Mouse (Mus musculus): ENCODE results near the gene Fgf10. TPM values are rescaled to one million over a fixed set of nuclear protein-coding genes. Genes with fewer than 3 reads are reported as not detected.

Gene Fgf10
- polyA plus RNA-seq, 1 experiment from 2014 or later = 3.9 TPM

DNA sequence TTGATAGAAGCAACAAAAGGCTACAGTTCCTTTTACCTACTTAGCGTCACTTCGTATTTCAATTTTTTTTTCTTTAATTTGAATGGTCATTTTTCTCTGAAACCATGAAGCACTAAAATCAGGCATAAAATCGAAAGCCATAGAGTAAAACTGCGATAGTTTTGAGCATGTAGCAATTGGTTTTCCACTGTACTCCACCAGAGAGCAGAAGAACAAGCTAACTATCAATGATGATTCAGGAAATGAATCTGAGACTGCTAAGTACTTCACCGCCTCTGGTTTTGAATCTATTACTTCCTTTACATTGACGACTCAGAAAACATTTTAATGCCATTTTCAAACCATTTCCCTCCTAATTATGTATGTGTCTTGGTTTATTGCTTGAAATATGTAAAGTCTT, 150.2 kb downstream of the Fgf10 start:
- Histone ChIP-seq H3K36me3 (no peaks in the 10 kb centered on the region), H3K9me3 (no peaks in the 10 kb centered on the region), H3K4me3 (no peak overlapping the region), H3K27ac (no peak overlapping the region), H3K27me3 (ENCODE audit: insufficient read depth, poor library complexity, severe bottlenecking) (no peaks in the 10 kb centered on the region), H3K4me1 (replicated peaks) (no peaks in the 10 kb centered on the region)
- 92% methylated on average over 6 of the region's 6 CpGs for WGBS
- DNase-seq (ENCODE audit: low spot score) = no peak

DNA sequence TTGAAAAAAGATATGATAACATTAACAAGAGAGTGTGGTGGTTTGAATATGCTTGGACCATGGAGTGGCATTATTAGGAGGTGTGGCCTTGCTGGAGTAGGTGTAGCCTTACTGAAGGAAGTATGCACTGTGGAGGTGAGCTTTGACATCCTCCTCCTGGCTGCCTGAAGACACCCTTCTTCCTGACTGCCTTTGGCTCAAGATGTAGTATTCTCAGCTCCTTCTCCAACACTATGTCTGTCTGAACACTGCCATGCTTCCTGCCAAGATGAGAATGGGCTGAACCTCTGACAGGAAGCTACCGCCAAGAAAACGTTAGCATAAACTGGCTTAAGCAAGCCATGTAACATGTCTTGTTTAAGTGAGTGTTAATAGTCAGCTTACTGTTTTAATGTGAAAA, 153.5 kb downstream of the Fgf10 start:
- Histone ChIP-seq H3K36me3 (no peaks in the 10 kb centered on the region), H3K9me3 (no peaks in the 10 kb centered on the region), H3K4me1 (replicated peaks) (no peaks in the 10 kb centered on the region), H3K27ac (no peak overlapping the region), H3K27me3 (ENCODE audit: insufficient read depth, poor library complexity, severe bottlenecking) (no peaks in the 10 kb centered on the region), H3K4me3 (no peak overlapping the region)
- no peak for DNase-seq (ENCODE audit: low spot score)
- WGBS = 91% methylated on average over 2 of the region's 2 CpGs

- H3K27ac ChIP-seq = no peak overlapping the region
- H3K9me3 ChIP-seq = no peaks in the 10 kb centered on the region
- no peaks in the 10 kb centered on the region for H3K36me3 ChIP-seq
- H3K27me3 ChIP-seq (ENCODE audit: insufficient read depth, poor library complexity, severe bottlenecking) = no peaks in the 10 kb centered on the region
- H3K4me1 ChIP-seq (replicated peaks) = no peaks in the 10 kb centered on the region
- 88% methylated on average over 4 of the region's 4 CpGs for WGBS
- no peak for DNase-seq (ENCODE audit: low spot score)
- H3K4me3 ChIP-seq = no peak overlapping the region
Measured at GRCm38 (mm10) chr13:118825102-118825501, 155.5 kb downstream of the Fgf10 start.

DNA sequence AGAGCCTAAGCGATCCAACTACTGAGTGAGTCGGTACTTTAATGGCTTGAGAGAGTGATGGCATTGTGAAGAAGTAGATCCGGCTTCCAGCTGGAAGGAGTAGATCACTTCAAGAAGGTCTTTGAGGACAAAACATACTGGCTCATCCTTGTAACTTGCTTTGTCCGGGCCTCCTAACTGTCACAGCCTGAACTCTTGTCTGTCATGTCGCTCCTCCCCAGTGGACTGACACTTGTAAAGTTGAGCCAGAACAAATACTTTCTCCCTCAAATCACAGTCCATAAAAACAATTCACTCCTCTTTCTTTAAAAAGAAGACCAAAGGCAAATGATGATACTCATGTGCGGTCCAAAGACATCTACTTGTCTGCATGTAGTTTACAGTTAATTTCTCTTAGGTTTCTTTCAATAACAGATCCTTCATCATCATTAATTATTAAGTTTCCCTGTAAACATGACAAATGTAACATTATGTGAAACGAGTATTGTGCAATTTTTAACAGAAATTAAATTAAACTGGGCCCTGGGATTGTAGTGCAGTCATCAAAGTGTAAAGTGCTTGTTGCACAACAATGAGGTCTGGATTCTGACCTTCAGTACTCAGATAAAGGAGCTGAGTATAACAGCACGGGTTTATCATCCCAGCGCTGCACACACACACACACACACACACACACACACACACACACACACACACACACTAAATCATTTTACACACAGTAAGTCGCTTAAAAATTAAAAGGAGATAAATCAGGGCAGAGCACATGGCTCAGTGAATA, 159.2 kb downstream of the Fgf10 start:
- no peaks in the 10 kb centered on the region for H3K36me3 ChIP-seq
- 87% methylated on average over 10 of the region's 10 CpGs for WGBS
- H3K4me3 ChIP-seq = no peak overlapping the region
- H3K27me3 ChIP-seq (ENCODE audit: insufficient read depth, poor library complexity, severe bottlenecking) = no peaks in the 10 kb centered on the region
- DNase-seq (ENCODE audit: low spot score) = no peak
- no peaks in the 10 kb centered on the region for H3K9me3 ChIP-seq
- H3K27ac ChIP-seq = no peak overlapping the region
- no peaks in the 10 kb centered on the region for H3K4me1 ChIP-seq (replicated peaks)

DNA sequence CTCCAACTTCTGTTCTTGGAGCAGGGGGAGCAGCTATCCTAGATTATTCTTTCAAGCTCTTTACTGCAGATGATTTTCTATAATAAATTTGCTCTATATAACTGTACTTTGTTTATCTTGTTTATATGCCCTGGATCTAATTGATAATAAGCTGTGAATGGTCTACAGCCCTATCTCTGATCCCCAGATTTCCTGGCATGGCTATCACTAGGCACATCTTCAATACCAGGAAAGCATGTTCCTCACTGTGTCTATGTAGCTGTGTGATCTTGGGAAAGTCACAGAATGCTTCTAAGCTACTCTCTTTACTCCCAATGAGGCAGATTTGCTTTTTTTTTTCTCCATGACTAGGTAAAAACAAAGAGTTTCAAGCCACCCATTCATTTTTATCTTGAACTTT, 164.4 kb downstream of the Fgf10 start:
- Histone ChIP-seq H3K27ac (no peak overlapping the region), H3K9me3 (no peaks in the 10 kb centered on the region), H3K36me3 (no peaks in the 10 kb centered on the region), H3K4me1 (replicated peaks) (no peaks in the 10 kb centered on the region), H3K4me3 (no peak overlapping the region), H3K27me3 (ENCODE audit: insufficient read depth, poor library complexity, severe bottlenecking) (no peaks in the 10 kb centered on the region)
- DNase-seq (ENCODE audit: low spot score) = no peak

GRCm38 (mm10) chr13:118835078-118835477, 165.5 kb downstream of the Fgf10 start:
- Histone ChIP-seq H3K9me3 (no peaks in the 10 kb centered on the region), H3K4me1 (replicated peaks) (no peaks in the 10 kb centered on the region), H3K4me3 (no peak overlapping the region), H3K27me3 (ENCODE audit: insufficient read depth, poor library complexity, severe bottlenecking) (no peaks in the 10 kb centered on the region), H3K27ac (no peak overlapping the region), H3K36me3 (no peaks in the 10 kb centered on the region)
- no peak for DNase-seq (ENCODE audit: low spot score)
- 89% methylated on average over 4 of the region's 4 CpGs for WGBS
